Mouse (Mus musculus): Measurements from ENCODE around the gene Nxf1.
"Not testable (repeated sequence)": the region's sequence is repeated elsewhere in the genome, so short reads cannot be mapped to it uniquely, and the experiment has no call there.

Nxf1 gene

DNA sequence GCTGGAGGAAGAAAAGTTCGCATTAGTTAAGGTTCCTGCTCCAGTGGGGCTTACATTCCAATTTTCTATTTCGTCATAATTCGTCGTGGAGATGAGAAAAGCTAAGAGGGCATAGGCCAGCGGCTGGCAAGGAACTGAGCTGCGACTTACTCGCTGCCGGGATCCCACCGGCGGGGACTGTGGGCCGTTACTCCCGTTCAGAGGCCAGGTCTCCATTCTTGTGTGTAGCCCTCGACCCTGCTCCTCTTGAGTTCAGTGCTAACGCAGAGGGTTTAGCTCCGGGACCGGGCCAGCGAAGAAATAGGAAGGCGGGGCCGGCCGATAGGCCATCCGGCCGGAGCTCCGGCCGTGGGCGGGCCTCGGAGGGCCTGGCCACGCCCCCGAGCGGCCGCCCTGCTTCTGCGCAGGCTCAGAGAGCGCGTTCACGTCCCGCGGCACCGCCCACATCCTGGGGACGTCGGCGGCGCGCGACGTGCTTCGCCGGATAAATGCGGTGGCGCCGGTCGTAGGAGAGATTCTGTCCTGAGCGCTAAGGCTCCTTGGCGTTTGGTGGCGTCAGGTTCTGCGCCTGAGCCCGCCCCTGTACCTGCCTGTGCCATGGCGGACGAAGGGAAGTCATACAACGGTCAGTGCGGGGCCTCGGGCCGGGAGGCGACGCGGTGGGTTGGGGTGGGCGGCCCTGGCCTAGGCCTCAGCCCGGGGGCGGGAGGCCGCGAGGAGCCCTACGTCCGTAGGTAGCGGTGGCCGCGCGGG lies at the start of gene Nxf1:
Gene Nxf1 (plus strand): TSS at position 439 of the 753 bp plus-strand sequence.
- peak; percentile 87 to 88 for DNase-seq (ENCODE audit: low spot score in 2 of 2)

DNA sequence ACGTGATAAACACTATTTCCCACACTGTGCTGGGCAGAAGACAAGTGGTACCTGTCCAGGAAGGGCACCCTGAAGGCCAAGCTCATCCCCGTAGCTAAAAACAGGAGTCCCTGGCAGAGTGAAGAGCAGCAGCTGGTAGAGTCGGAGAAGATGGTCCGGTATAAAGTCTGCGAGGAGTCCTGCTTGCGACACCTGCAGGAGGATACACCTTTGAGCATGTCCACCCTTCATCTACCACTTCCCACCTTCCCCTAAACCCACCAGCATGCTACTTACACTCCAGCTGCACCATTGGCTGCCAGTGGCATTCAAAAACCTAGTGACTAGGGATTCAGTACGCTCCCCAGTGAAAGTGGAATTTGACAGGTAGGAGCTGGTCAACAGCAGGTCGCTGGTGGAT lies 47.9 kb upstream of the Nxf1 start:
- DNase-seq (ENCODE audit: low spot score in 2 of 2) = no peak

DNA sequence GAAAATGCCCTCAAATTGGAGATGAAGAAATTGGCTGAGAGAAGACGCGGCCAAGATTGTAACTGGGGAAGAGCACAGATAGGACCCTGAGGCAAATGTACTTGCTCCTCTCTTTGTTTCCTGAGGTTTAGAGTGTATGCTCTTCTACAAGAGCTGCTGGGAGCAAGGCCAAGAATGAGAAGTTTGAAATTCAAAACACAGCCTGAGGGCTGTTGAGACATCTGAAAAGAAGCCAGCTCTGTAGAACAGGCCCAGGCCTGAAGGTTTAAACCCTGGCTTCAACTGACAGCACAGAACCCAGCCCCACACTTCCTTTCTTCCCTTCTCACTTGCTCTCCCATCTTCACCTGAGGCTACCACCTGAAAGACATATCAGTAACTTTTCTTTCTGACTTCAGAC lies 46.8 kb upstream of the Nxf1 start:
- DNase-seq (ENCODE audit: low spot score in 2 of 2) = peak in 1 of 2 experiments; percentile 27

DNA sequence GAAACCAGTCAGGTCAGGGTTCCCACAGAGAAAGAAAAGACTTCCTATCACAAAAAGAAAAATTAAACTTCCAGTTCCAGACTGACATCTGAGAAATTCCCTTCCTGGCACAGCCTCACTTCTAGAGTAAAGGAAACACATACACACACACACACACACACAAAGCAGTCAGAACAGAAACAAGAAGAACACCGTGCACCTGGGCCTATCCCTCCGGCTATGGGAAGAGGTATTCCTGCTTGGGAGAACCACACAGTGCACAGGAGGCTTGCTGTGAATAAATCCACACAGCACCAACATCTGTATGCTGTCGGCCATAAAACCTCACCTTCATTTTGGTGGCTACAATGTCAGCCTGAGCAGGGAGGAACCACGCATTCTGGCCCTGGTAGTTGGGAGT lies 45.4 kb upstream of the Nxf1 start:
- no peak for DNase-seq (ENCODE audit: low spot score in 2 of 2)

DNA sequence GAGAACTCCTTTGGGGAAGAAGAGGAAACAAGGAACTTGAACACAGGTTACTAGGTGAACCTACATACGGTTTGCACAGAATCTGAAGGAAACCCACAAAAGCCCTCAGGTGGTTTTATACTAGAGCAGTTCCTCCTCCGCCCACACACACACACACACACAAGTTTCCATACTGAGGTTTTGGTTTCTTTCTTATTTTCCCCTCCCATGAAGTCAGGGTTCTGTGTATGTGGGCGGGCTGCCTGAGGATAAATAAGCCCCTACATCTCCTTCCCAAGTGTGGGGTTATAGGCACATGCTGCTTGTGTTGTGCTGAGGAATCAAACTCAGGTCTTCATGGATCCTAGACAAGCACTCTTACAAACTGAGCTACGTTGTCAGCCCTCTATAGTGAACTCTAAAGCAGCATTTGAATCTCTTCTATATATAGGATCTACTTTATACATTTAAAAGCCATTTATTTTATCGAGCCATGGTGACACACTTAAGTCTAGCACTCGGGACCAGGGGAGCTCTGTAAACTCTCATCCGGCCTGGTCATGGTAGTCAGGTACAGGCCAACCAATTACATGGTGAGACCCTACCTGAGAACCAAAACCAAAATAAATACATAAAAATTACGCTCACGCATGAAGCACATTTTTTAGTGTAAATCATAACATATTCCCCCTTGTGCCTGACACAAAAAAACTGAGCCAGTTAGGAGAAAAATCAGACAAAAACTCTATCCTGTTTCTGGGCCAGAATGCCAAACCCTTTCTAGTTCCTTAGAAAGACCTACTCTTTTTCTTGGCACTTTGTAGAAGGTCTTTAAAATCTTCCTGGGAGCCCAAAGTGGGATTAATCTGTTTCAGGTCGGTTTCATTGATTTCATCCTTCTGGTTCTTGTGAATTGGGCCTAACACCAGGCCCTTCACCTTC lies 44.7 kb upstream of the Nxf1 start:
- DNase-seq (ENCODE audit: low spot score in 2 of 2) = no peak

DNA sequence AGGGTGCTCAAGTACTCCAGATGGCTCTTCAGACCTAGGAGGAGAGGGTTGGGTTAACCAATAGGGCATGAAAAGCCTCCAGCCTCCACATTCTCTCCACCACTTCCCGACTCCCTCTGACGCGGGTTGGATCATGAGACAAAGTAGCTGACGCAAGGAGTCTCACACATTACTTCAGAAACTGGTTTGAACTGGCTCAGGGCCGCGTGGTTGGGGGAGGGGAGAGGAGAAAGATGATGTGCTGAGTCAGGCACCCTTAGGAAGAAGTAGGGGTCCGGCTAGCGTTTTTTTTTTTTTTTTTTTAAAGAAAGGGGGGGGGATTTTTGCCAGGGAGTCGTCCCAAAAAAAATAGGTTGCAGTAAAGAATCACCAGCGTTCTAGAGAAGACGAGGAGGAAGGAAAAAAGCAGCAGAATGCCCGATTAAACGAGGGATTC lies 44.0 kb upstream of the Nxf1 start:
- peak; percentile 67 to 70 for DNase-seq (ENCODE audit: low spot score in 2 of 2)

DNA sequence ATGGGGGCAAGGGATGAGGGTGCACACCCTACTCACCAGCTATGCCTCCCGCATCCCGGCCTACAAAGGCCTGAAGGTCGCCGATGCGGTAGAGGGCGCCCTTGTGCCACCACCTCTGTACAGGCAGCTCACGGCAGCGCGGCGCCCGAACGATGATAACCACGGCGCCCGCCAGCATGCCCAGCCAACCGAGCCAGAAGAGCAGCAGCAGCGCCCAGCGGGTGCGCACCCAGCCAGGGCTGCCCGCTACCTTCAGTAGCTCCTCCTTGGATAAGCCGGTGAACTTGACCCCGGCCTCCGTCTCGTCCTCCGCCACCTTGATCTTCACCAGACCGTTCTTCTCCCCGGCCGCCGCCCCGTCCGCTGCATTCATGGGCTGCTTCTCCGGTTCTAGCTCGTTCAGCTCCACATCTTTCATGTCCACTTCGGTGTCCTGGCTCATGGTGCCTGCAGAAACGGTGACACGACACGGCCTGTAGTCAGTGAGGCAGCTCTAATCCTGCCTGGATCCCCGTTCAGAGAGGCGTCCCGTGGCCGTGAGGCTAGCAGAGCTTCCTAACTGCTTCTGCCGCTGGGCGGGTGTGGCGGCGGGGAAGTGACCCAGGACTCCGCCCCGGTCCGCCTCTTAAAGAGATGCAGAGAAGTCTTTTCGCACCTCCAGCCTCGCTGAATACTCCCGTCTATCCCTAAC lies 43.4 kb upstream of the Nxf1 start:
- DNase-seq (ENCODE audit: low spot score in 2 of 2) = peak; percentile 91 to 94

DNA sequence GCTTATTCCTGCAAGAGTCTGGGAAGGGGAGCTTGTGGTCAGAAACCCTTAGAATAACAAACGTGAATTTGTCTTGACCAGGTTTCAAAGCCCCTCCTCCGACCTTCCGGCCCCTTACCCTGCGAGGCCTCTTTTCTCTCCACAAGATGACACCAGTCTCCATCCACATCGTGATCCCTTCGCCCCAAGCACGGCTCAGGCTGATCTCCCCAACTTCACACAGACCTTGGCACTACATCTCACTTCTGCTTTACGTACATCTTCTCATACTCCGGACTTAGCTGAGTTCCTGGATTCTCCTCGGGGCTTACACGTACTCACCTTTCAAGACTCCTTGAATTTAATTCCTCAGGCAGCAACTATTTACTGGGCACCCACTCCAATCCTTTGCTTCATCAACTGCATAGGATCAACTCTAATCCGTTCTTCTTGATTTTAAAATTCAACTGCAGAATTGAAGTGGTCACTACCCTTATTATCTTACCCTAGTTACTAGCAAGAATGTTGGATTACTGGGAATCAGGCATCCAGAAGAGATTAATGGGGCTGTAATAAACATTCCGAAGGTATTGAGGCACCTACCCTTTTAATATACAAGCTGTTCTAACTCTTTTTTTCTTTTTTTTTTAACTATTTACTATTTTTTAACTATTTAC lies 42.7 kb upstream of the Nxf1 start:
- DNase-seq (ENCODE audit: low spot score in 2 of 2) = no peak

DNA sequence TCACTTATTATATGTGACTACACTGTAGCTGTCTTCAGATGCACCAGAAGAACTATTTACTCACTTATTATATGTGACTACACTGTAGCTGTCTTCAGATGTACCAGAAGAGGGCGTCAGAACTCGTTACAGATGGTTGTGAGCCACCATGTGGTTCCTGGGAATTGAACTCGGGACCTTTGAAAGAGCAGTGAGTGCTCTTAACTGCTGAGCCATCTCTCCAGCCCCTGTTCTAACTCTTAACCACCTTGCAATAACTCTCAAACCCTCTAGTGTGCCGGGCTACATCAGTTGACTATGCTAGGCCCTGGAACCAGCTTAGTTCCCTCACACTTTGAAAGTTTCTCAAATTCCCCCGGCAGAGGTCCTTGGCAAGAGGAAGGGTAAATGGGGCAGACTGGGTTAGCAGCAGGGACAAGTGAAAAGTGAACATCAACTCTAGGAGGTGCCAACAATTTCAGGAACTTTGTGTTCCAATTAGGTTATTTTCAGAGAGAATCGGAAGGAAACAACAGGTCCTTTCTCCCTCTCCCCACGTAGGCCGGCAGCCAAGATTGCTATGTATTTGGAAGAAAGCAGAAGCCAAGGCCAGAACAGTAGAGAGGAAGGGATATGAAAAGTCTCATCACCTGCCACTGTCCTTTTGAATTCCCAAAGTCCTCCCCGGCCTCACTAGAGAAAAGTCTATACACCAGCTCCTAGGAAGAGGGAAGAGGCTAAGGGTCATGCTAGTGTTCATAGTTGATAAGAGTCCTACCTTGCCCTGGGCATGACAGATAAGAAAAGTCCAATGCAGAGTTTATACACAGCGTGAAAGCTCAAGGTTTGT lies 42.0 kb upstream of the Nxf1 start:
- DNase-seq (ENCODE audit: low spot score in 2 of 2) = peak in 1 of 2 experiments; percentile 11

DNA sequence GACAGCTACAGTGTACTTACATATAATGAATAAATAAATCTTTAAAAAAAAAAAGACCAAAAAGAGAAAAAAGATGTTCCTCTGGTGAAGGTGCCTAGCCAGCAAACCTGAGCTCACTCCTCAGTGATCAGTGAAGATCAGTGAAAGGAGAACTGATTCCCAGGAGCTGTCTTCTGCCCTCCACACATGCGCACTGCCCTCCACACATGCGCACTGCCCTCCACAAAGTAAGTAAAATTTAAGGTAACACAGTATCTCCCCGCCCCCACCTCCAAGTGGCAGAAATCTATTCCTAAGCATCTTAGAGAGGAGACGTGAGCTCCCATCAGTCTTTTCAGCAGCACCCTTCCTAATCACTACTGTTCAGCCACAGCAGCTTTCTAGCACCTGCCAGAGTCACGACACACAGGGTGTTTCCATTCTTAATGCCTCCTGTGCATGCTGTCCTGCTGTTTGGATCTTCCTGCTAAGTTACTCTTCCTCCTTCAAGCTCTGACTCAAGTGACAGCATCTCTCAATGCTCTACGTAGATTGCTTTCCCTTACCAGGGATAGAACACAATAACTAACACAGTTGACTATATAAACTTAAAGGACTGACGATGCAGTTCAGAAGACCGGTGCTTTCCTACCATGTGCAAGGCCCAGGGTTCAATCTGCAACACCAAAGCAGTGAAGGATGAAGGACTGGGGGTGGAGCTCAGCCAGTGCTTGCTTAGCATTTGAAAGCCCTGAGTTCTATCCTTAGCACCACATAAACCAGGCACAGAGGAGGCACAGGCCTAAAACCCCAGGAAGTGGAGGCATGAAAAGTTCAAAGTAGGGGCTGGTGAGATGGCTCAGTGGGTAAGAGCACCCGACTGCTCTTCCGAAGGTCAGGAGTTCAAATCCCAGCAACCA lies 40.8 kb upstream of the Nxf1 start:
- no peak for DNase-seq (ENCODE audit: low spot score in 2 of 2)

DNA sequence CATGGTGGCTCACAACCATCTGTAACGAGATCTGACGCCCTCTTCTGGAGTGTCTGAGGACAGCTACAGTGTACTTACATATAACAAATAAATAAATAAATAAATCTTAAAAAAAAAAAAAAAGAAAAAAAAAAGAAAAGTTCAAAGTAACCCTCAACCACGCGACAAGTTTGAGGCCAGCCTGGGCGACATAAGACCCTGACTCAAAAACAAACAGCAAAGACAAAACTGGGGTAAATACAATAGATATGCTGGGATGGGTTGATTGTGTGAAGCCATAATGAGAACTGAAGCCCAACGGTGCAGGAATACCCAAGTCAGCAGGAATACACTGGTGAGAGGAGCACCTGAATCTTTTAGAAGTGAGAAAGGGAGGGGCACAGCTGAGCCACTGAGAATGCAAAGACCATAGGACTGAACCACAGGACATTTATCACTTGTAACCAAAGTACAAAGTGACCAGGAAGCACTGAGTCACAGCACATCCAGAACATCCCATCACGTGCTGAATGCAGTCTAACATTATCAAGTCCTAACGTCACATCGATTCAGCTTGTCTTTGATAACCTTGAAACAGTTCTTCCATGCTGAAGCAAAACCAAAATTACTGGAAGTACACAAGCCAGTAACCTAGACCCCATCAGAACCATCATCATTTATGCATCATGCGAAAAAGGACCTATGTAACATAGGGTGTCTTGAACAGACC lies 40.0 kb upstream of the Nxf1 start:
- DNase-seq (ENCODE audit: low spot score in 2 of 2) = no peak

DNA sequence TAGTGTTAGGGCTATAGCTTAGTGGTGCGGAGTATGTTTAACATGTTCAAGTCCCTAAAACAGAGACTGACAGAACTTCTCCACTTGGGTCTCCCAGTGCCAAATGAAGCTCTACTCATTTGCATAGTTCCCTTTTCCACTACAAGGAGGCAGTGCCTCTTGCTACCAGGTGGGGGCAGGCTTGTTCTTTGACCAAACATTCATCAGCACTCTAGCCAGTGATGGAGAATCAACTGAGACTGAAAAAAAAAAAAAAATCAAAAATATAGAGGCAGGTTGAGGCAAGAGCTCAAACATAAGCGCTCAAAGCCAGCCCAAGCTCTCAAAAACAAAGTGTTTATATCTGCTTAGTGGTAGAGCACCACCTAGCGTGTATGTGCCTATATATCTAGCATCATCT lies 38.5 kb upstream of the Nxf1 start:
- peak; percentile 46 to 51 for DNase-seq (ENCODE audit: low spot score in 2 of 2)

DNA sequence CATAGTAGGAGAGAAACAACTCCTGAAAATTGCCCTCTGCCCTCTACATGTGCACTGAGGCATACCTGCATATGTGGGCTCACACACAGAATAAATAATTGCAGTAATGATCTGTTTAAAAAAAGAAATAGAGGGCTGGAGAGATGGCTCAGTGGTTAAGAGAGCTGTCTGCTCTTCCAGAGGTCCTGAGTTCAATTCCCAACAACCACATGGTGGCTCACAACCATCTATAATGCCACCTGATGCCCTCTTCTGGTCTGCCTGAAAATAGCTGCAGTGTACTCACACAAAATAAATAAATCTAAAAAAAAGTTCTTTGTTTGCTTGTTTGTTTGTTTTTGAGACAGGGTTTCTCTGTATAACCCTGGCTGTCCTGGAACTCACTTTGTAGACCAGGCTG lies 37.8 kb upstream of the Nxf1 start:
- DNase-seq (ENCODE audit: low spot score in 2 of 2) = not testable (repeated sequence)

DNA sequence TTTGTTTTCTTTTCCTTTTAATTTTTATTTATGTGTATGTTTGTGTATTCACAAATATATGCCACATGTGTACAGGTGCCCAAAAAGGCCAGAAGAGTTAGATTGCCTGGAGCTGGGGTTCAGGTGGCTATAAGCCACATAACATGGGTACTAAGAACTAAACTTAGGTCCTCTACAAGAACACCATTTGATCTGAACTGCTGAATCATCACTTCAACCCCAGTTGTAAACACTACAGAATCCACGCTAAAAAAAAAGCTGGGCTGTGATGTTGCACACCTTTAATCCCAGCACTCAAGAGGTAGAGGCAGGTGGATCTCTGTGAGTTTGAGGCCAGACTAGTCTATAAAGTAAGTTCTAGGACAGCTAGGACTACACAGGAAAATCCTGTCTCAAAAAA lies 35.5 kb upstream of the Nxf1 start:
- no peak for DNase-seq (ENCODE audit: low spot score in 2 of 2)

DNA sequence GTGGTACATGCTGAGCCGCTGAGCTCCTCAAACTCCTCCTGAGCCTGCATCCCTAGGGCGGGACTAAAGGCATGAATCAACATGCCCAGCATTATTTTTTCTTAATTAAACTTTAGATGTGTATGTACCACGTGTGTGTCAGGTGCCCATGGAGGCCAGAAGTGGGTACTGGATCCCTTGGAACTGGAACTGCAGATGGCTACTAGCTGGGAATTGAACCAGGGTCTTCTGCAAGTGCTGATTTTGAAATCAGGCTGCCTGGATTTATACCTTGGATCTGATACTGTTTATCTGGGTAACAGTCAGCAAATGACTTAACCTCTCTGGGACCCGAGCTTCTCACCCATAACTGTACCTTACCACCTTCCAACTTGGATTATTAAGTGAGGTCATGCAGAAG lies 34.9 kb upstream of the Nxf1 start:
- DNase-seq (ENCODE audit: low spot score in 2 of 2) = no peak

DNA sequence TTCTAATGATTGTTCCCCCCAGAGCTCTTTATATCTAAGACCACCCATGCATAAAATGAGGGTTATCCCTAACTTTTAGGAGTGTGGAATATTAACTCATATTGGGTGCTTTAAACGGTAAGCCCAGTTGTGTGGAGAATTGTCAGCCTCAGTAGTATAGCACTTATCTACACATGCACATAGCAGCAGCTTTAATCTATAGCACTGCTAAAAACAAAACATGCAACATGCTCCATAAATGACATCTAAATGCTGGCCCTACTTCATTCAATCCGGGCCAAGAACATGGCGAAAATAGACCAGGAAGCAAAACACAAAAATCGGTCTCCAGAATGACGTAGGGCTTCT lies 34.3 kb upstream of the Nxf1 start:
- DNase-seq (ENCODE audit: low spot score in 2 of 2) = no peak

DNA sequence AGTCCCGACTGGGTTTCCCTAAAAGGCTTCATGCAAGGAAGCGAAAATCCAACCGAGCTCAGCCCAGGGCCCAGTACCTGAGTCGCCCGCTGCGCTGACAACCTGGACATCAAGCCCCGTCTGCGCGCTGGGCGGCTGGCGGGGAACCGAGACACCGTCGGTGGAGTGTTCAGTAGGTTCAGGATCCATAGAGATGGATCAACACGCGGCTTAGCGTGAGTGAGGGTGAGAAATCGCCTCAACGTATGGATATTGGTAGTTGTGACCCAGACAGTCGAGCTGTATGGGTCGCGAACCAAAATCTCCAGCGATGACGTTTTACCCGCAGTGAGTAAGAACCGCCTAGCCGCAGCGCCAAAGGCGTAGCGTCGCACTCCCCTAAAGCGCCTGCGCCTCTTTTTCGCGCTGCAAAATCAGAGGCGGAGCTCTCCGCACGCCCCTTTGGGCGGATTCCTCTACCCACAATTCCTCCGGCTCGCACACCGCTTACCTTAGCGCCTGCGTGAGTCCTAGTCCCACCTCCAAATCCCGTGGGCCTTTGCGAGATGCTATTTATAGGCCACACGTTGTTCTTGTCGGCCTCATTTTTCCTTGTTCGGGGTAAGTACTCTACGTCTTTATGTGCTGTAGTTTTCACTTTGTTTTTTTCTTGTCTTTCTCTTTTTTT lies 33.8 kb upstream of the Nxf1 start, which contains the start of gene Slc3a2:
Gene Slc3a2 (minus strand): TSS at position 463 of the 667 bp plus-strand sequence.
- DNase-seq (ENCODE audit: low spot score in 2 of 2) = peak; percentile 98

DNA sequence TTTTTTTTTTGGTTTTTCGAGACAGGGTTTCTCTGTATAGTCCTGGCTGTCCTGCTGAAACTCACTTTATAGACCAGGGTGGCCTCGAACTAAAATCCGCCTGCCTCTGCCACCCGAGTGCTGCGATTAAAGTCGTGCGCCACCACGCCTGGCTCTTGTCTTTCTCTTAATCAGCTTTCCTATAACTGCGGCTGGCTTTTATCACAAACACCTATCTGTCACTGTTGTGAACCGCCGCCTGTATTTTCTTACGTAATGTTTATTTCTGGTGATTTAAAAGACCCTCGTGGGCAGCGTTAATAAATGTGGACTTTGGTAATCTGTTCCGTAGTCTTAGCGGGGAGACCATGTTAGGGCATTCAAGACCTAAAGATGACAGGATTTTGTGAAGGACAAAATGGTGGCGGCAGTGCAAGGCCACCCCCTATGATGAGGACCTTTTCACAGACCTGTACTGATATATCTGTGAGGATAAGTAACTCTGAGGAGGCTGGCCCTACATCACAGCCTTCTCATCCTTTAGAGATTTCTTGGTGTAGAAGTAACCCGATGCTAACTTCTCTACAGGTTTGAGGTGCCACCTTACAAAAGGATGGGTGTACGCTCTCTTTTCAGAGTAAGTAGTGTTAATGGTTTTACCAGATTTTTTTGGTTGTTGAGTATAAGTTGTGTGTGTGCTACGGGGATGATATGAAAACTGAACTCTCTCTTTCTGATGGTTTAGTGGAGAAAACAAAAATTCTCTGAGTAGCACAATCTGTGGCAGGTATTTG lies 33.1 kb upstream of the Nxf1 start:
- no peak for DNase-seq (ENCODE audit: low spot score in 2 of 2)

All from heart, adult 9 months (tissue).